Mouse (Mus musculus) monocyte, adult 5-6 weeks (primary cell): ENCODE data around the gene Naa35. TPM values are rescaled to one million over a fixed set of nuclear protein-coding genes. Genes with fewer than 3 reads are reported as not detected.
"Not testable (repeated sequence)": the region's sequence is repeated elsewhere in the genome, so short reads cannot be mapped to it uniquely, and the experiment has no call there.

ENCODE experiments used
- ATAC-seq: fragments of 153-309, 156-312 bp; replicated peaks from 2 replicates; pipeline ENCODE4 v1.8.0; 2017; ENCODE audit warnings: mild to moderate bottlenecking; ENCODE audit not compliant: low TSS enrichment, insufficient number of reproducible peaks, severe bottlenecking, poor library complexity, low FRiP score
- total RNA-seq: library from RNA; stranded (forward); fragments of 200-1000, 200-491, 200-594 nt; gene quantifications from 3 replicates; pipeline ENCODE4 v1.2.3, GENCODE M21; 2017

The Naa35 gene
- total RNA-seq, 1 experiment from 2014 or later, result 23.8 TPM

DNA sequence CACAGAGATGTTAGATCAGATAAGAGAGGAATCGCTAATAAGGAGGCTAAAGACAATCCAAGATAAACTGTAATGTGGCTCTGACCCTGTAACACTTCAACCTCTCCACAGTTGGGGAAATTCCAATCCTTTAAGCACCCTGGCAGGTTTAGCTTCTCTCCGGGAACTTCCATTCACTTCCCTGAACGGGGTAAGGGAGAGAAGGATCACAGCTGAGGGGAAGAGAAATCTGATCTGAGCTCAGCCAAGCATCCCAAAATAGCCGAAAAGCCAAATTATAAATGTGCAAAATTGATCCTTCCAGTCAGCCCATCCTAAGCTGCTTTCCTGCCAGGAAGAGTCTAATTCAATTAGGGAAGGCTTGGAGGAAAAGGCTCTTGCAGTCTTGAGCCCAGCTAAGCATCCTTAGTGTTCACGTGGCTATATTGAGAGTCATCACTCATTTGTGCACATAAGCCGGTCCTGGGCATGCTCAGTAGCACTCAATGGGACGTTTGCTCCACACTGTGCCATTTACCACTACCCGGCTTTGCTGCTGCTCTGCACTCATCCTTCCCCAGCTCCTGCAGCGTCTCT lies 19.0 kb upstream of the Naa35 start:
- no peak for ATAC-seq

GRCm38 (mm10) chr13:59571107-59571506 lies 14.0 kb upstream of the Naa35 start:
- ATAC-seq, result no peak

DNA sequence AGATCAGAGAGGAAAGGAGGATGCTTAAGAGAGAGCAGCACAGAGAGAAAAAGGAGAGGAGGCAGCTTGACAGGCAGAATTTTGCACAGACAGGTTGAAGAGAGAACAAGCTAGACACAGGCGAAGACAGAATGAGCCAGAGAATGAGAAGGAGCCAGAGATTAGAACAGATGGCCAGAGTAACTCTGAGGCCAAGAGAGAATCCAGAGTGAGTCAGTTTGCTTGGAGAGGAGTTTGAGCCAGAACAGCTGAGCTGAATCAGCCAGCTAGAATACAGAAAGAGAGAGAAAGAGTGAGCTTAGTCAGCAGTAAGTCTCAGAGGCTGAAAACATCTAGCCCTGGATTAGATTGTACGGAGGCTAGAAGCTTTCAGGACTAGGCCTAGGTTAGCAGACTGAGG lies 12.5 kb upstream of the Naa35 start:
- no peak for ATAC-seq

DNA sequence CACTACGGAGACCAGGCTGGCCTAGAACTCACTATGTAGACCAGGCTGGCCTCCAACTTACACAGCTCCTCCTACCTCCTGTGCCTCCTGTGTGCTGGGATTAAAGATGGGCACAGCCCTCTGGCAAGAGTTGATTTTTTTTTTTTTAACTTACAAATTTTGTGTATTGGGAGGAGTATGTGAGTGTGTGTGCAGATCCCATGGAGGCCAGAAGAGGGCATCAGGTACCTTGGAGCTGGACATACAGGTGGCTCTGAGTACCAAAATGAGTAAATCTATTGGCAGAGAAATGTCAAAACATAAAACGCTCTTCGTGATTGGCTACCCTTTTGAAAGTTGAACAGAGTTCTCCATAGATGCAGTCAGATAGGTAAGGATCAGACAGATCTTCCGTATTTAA lies 4.1 kb upstream of the Naa35 start:
- ATAC-seq, result no peak

GRCm38 (mm10) chr13:59584481-59584880 lies 578 bp upstream of the Naa35 start:
- ATAC-seq, result no peak

- no peak for ATAC-seq
Observed at GRCm38 (mm10) chr13:59585648-59586005, 568 bp downstream of the Naa35 start.

DNA sequence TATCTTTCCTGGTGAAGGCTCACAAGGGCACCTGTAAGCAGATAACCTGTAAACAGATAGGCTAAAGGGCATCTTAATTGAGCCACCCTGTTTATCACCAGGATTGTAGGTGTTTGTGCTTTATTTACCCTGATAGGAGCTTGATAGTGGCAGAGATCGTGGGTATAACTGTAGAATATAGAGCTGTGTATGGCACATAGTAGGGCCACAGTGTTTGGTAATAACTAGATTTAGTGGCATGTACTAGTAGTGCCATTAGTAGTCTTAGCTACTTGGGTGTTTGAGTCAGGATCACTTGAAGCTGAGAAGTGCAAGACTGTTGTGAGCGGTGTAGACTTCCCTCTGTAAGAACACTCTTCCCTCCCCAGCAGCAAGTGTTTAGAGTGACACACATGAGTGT lies 2.1 kb downstream of the Naa35 start:
- no peak for ATAC-seq

- no peak for ATAC-seq
Observed at GRCm38 (mm10) chr13:59589672-59590071, 4.6 kb downstream of the Naa35 start.

- no peak for ATAC-seq
Observed at GRCm38 (mm10) chr13:59590691-59591090, 5.6 kb downstream of the Naa35 start.

DNA sequence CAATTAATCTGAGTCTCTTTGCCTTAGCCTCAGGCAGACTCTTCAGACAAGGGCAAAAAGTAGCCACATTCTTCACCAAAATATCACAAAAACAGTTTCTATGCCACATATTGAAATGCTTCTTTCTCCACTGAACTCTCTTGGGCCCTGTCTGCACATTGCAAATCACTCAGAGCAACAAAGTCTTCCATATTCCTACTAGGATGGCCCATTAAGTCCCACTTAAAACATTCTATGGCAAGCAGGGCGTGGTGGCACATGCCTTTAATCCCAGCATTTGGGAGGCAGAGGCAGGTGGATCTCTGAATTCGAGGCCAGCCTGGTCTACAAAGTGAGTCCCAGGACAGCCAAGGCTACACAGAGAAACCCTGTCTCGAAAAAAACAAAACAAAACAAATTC lies 7.0 kb downstream of the Naa35 start:
- not testable (repeated sequence) for ATAC-seq

DNA sequence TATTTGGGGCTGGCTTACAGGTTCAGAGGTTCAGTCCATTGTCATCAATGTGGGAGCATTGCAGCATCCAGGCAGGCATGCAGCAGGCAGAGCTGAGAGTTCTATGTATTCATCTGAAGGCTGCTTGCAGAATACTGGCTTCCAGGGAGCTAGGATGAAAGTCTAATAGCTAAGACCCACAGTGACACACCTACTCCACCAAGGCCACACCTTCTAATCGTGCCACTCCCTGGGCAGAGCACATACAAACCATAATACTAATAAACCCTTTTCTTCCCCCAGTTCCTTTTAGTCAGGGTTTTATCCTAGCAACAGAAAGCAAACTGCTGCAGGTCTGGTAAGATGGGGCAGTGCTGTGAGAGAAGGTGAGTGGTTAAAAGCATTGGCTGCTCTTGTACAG lies 7.6 kb downstream of the Naa35 start:
- no peak for ATAC-seq

- ATAC-seq, result no peak
Observed at GRCm38 (mm10) chr13:59603096-59603495, 18.0 kb downstream of the Naa35 start.

- ATAC-seq, result no peak
Observed at GRCm38 (mm10) chr13:59604511-59604910, 19.5 kb downstream of the Naa35 start.

- no peak for ATAC-seq
Observed at GRCm38 (mm10) chr13:59605221-59605922, 20.3 kb downstream of the Naa35 start.

GRCm38 (mm10) chr13:59609885-59610284 lies 24.8 kb downstream of the Naa35 start:
- ATAC-seq, result no peak

- no peak for ATAC-seq
Observed at GRCm38 (mm10) chr13:59610437-59610836, 25.4 kb downstream of the Naa35 start.

DNA sequence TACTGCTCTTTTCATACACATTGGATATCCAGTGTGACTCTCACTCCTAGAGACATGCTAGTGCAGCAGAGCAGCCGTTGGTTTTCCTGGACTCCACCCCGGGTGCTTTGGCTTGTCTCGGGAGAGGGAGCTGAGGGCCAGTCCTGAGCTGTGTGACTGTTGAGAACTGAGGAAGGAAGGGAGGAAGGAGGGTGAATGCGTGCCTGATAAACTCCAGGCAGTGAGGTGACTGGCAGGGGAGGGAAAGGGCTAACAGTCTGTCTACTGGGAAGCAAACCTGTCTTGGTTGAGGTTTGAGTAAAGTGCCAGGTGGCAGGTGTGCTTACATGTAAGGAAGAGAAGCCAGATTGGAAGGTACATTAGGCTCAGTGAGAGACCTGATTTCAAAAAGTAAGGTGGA lies 28.8 kb downstream of the Naa35 start:
- no peak for ATAC-seq

GRCm38 (mm10) chr13:59615152-59615551 lies 30.1 kb downstream of the Naa35 start:
- no peak for ATAC-seq

DNA sequence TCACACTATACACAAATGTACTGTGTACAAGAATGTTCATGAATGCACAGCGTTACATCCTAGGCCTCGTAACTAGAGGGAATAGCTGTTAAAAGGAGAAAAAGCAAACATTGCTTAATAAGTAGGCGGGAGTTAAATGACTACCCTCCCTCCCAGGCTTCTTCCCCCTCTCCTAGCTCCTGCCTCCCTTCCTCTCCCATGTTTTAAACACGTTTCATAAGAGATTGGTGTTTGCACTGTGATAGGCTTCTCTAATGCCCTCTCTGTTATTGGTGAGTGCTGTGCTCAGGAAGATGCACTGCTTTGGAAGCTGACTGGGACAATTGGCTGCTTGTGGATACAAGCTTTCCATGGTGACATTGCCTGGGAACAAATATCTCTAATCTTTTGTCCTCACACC lies 30.5 kb downstream of the Naa35 start:
- ATAC-seq, result no peak

- ATAC-seq, result no peak
Observed at GRCm38 (mm10) chr13:59618463-59618862, 33.4 kb downstream of the Naa35 start.
